Mouse (Mus musculus) small intestine, adult 2 months (tissue): Measurements from ENCODE around the gene Glis1. TPM values are rescaled to one million over a fixed set of nuclear protein-coding genes. Genes with fewer than 3 reads are reported as not detected.

ENCODE experiments used
- H3K27ac ChIP-seq: fragments of 200-500 bp; 2 replicates; pipeline ENCODE4 v1.5.1; 2012; ENCODE audit warnings: low read depth, low read length, control low read depth, inconsistent platforms; ENCODE audit not compliant: insufficient read depth
- H3K27me3 ChIP-seq: fragments of 200-500 bp; 2 replicates; pipeline ENCODE4 v1.6.1; 2012; ENCODE audit warnings: mild to moderate bottlenecking, moderate library complexity, low read length, inconsistent platforms; ENCODE audit not compliant: control insufficient read depth, insufficient read depth
- H3K36me3 ChIP-seq: fragments of 200-500 bp; 2 replicates; pipeline ENCODE4 v1.6.1; 2012; ENCODE audit warnings: mild to moderate bottlenecking, low read length, control low read depth, inconsistent platforms; ENCODE audit not compliant: control insufficient read depth, insufficient read depth
- H3K4me1 ChIP-seq: fragments of 200-500 bp; 2 replicates; pipeline ENCODE4 v1.6.1; 2012; ENCODE audit warnings: low read length, inconsistent platforms, mixed read lengths; ENCODE audit not compliant: control insufficient read depth, insufficient read depth, insufficient read length
- H3K4me3 ChIP-seq: fragments of 200-500 bp; 2 replicates; pipeline ENCODE4 v1.5.1; 2012; ENCODE audit warnings: low read depth, mild to moderate bottlenecking, control low read depth, inconsistent platforms, low read length, moderate library complexity
- CTCF ChIP-seq: fragments of 200-500 bp; IDR thresholded peaks from 2 replicates; pipeline ENCODE4 v1.5.1; 2012; ENCODE audit warnings: low read depth, mild to moderate bottlenecking, control low read depth, inconsistent platforms, low read length, moderate library complexity, mixed read lengths; ENCODE audit not compliant: insufficient replicate concordance, insufficient read length; ENCODE audit errors: extremely low read depth
- POLR2A ChIP-seq: fragments of 200-500 bp; IDR thresholded peaks from 2 replicates; pipeline ENCODE4 v1.6.1; 2012; ENCODE audit warnings: low read depth, mild to moderate bottlenecking, control low read depth, inconsistent platforms, low read length, moderate library complexity
- WGBS: fragments of 180-500 bp; shearing (Covaris S2); methylation state at CpG from one replicate; pipeline ENCODE4 v1.1.7; 2018; 5-methylcytosine and 5-hydroxymethylcytosine counted together
- polyA plus RNA-seq: library from polyadenylated mRNA; depleted of rRNA; stranded (reverse); fragments of >200 nt; gene quantifications from 2 replicates; pipeline ENCODE4 v1.2.3, GENCODE M21; 2012

The Glis1 gene
- polyA plus RNA-seq, 1 experiment = 1.0 TPM

DNA sequence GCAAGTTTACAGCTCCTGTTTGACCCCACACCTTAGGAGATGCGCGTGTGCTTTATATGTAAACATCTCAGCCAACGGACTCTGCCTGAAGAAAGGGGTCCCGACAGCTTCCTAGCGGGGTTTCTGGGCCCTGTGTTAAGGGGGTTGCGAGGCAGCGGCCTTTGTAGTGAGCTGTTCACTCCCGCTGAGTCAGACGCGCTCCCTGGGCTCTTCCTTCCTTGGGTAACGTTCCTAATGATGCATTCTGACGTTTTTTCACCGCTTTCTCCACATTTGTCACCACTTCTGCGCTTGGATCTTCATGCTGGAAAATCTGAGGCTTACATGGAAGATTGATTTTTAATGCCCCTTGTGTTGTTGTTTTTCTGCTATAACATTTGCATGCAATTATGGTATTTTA, 12.7 kb upstream of the Glis1 start:
- 8% methylated on average over 14 of the region's 14 CpGs for whole genome bisulfite sequencing
- Histone ChIP-seq H3K4me3 (no peak overlapping the region), H3K27ac (no peak overlapping the region), H3K36me3 (no peaks in the 10 kb centered on the region), H3K4me1 (no peaks in the 10 kb centered on the region), H3K27me3 (no peaks in the 10 kb centered on the region; the same call in 1 of the 2 replicates)
- TF ChIP-seq CTCF (no peak), POLR2A (no peak)

GRCm38 (mm10) chr4:107422176-107422575, 12.2 kb upstream of the Glis1 start:
- Histone ChIP-seq H3K27me3 (no peaks in the 10 kb centered on the region; the same call in 1 of the 2 replicates), H3K4me1 (no peaks in the 10 kb centered on the region), H3K4me3 (no peak overlapping the region), H3K27ac (no peak overlapping the region), H3K36me3 (no peaks in the 10 kb centered on the region)
- 25% methylated on average over 6 of the region's 6 CpGs for WGBS
- TF ChIP-seq CTCF (no peak), POLR2A (no peak)

DNA sequence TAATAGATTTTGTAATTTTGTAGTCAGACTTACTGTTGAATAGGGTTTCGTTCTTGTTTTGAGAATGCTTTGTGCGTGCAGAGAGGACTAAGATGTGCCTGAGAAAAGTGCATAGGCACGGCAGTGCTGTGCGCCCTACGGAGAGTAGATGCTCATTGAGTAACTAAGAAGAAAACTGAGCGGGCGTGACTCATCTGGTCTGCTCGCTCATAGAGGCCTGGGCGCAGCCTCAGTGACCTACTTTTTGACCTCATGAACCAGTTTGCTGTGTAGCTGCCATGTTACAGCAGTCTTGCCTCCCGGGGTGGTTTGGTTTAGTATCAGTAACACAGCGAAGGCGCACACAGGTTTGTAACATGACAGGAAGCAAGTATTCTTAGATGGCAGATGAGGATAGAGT, 8.8 kb upstream of the Glis1 start:
- Histone ChIP-seq H3K4me1 (no peaks in the 10 kb centered on the region), H3K36me3 (no peaks in the 10 kb centered on the region), H3K27me3 (no peaks in the 10 kb centered on the region; the same call in 1 of the 2 replicates), H3K27ac (no peak overlapping the region), H3K4me3 (no peak overlapping the region)
- 84% methylated on average over 12 of the region's 12 CpGs for WGBS
- TF ChIP-seq POLR2A (no peak), CTCF (no peak)

- WGBS = 72% methylated on average over 9 of the region's 9 CpGs
- Histone ChIP-seq H3K4me3 (no peak overlapping the region), H3K36me3 (no peaks in the 10 kb centered on the region), H3K27ac (no peak overlapping the region), H3K27me3 (no peaks in the 10 kb centered on the region), H3K4me1 (no peaks in the 10 kb centered on the region)
- no peak for TF ChIP-seq CTCF
- no peak for TF ChIP-seq POLR2A
Measured at GRCm38 (mm10) chr4:107426631-107427030, 7.8 kb upstream of the Glis1 start.

- 78% methylated on average over 5 of the region's 5 CpGs for WGBS
- TF ChIP-seq POLR2A (no peak), CTCF (no peak)
Measured at GRCm38 (mm10) chr4:107432717-107433116, 1.7 kb upstream of the Glis1 start.

DNA sequence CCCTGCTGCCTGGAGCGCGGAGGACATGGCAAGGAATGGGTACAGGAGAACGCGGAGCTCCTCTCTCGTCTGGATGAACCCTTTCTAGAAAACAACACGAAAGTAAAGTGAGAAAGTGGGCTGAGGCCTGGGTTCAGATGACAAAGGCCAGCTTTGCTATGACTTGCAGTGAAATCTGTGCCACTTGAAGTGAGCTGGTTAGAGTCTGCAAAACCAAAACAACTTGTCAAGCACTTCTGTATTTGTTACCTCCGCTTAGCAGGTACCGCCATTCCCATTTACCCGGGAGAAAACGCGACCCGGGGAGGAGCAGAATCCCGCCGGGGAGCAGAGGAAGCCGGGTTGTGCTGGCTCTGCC, 414 bp upstream of the Glis1 start:
- TF ChIP-seq POLR2A = no peak
- TF ChIP-seq CTCF = no peak
- H3K4me1 ChIP-seq = peaks cover 7% of the 10 kb centered on the region
- WGBS = 10% methylated on average over 15 of the region's 15 CpGs
- H3K4me3 ChIP-seq = peak overlapping the region; percentile 65
- H3K27me3 ChIP-seq = peaks cover 45% of the 10 kb centered on the region
- H3K27ac ChIP-seq = no peak overlapping the region
- no peaks in the 10 kb centered on the region for H3K36me3 ChIP-seq

More at GRCm38 (mm10) chr4:107432717-107433116, 1.7 kb upstream of the Glis1 start:
- no peak overlapping the region for H3K4me3 ChIP-seq
- no peaks in the 10 kb centered on the region for H3K36me3 ChIP-seq
- no peak overlapping the region for H3K27ac ChIP-seq
- H3K27me3 ChIP-seq = peaks cover 40% of the 10 kb centered on the region
- peaks cover 7% of the 10 kb centered on the region for H3K4me1 ChIP-seq

GRCm38 (mm10) chr4:107435238-107435946, 1.0 kb downstream of the Glis1 start:
- H3K27me3 ChIP-seq = peaks cover 54% of the 10 kb centered on the region
- no peak for TF ChIP-seq POLR2A
- no peak for TF ChIP-seq CTCF
- 7% methylated on average over 47 of the region's 47 CpGs for WGBS
- peaks cover 7% of the 10 kb centered on the region for H3K4me1 ChIP-seq
- H3K4me3 ChIP-seq = peak overlapping the region; percentile 65
- H3K27ac ChIP-seq = no peak overlapping the region
- no peaks in the 10 kb centered on the region for H3K36me3 ChIP-seq
